In the genomic region with DNA sequence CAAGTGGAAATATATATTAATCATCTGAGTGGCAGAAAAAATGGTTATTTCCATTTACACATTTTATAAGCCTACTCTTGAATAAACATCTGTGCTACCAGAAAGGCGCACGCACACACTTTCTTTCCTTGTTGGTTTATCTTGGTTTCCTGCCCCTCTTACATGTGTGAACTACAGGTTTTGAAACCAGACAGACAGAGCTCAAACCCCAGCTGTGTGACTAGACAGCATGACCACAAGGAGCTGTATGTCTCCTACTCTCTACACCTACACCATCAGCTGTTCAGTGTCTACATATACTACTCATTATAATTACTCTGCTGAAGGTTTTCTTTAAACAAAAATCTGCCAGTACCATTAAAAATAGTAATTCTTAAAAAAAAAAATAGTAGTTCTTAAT, we compare ENCODE assay signal across 31 mouse cellular contexts. TPM values are rescaled to one million over a fixed set of nuclear protein-coding genes. Genes with fewer than 3 reads are reported as not detected.
DNase-seq lines count a peak whose midpoint lies in the region; ATAC-seq and TF ChIP-seq lines count a peak whose summit lies in the region.
"Had no signal": no experiment of that assay in that cellular context is flagged by ENCODE, and none has a peak within 500 bp of the region (broad histone marks: within the 10 kb centered on the region; RNA-seq: fewer than 3 reads in every experiment).

No protein-coding gene starts in this region.

- DNase-seq in thymus, adult 2 months = peak; percentile 26
- DNase-seq in thymus, adult 18-20 months = no peak
- peak; percentile 47 for DNase-seq in naive thymus-derived CD4-positive, alpha-beta T cell, adult 2 months (ENCODE audit: low read depth)
- peak; percentile 30 for DNase-seq in thymus, postnatal 4 days
- no peak for DNase-seq in yolk sac, embryonic 10.5 days (ENCODE audit: low spot score)
- no peak for DNase-seq in frontal cortex, postnatal 10 days (ENCODE audit: low spot score in 2 of 2)
- DNase-seq: adrenal gland, postnatal 25 days; cerebellum, adult 2 months; cerebellum, postnatal 14 days; gastrocnemius, postnatal 25 days; heart, adult 18-20 months; heart, postnatal 4 days; kidney, adult 2 months; kidney, postnatal 36 days; left cerebral cortex, postnatal 4 days; liver, postnatal 0 days; lung, postnatal 4 days; right cerebral cortex, postnatal 4 days had no signal

- H3K9ac ChIP-seq in intestine, postnatal 0 days (ENCODE audit: low read depth, low read length) = no peak overlapping the region
- H3K9ac ChIP-seq: embryonic facial prominence, embryonic 15.5 days; forebrain, embryonic 12.5 days; hindbrain, embryonic 13.5 days; liver, embryonic 12.5 days; liver, postnatal 0 days; midbrain, embryonic 13.5 days; neural tube, embryonic 12.5 days had no signal

- H3K4me3 ChIP-seq in thymus, adult 2 months (ENCODE audit: control insufficient read depth, insufficient read depth, low read length) = no peak overlapping the region
- H3K4me3 ChIP-seq in intestine, postnatal 0 days (ENCODE audit: low read depth, low read length) = no peak overlapping the region
- H3K4me3 ChIP-seq: embryonic facial prominence, embryonic 10.5 days; embryonic facial prominence, embryonic 15.5 days; forebrain, embryonic 12.5 days; hindbrain, embryonic 13.5 days; layer of hippocampus, adult 2 months; left cerebral cortex, adult 2 months; liver, embryonic 12.5 days; midbrain, embryonic 13.5 days; neural tube, embryonic 12.5 days had no signal

- H3K36me3 ChIP-seq in thymus, adult 2 months (ENCODE audit: control insufficient read depth, insufficient read depth, low read length) = peaks cover 16% of the 10 kb centered on the region
- peaks cover 45% of the 10 kb centered on the region for H3K36me3 ChIP-seq in intestine, postnatal 0 days (ENCODE audit: control insufficient read depth, insufficient read depth)

- H3K4me1 ChIP-seq in thymus, adult 2 months (replicated peaks; ENCODE audit: control insufficient read depth, insufficient read depth, low read length) = peaks cover 16% of the 10 kb centered on the region
- H3K4me1 ChIP-seq in intestine, postnatal 0 days (replicated peaks; ENCODE audit: control insufficient read depth, insufficient read depth, low read length) = no peaks in the 10 kb centered on the region
- H3K4me1 ChIP-seq: embryonic facial prominence, embryonic 15.5 days; liver, embryonic 12.5 days; midbrain, embryonic 13.5 days had no signal

- TF ChIP-seq POLR2A in thymus, adult 2 months (IDR thresholded peaks at IDR 0.05; ENCODE audit: control insufficient read depth, extremely low read depth, insufficient read depth, low read length, poor library complexity) = no peak

- ATAC-seq in activated CD4-positive, CD25-positive, alpha-beta regulatory T cell, adult 4 months = peak; percentile 69
- no peak for ATAC-seq in intestine, postnatal 0 days
- ATAC-seq: liver, embryonic 12.5 days; liver, postnatal 0 days; midbrain, embryonic 13.5 days; Patski had no signal

- H3K4me2 ChIP-seq in intestine, postnatal 0 days (replicated peaks; ENCODE audit: low read depth) = no peak overlapping the region
- H3K4me2 ChIP-seq: embryonic facial prominence, embryonic 15.5 days; forebrain, embryonic 12.5 days; heart, embryonic 11.5 days; hindbrain, embryonic 13.5 days; liver, embryonic 12.5 days; midbrain, embryonic 13.5 days; neural tube, embryonic 12.5 days had no signal

- no peaks in the 10 kb centered on the region for H3K9me3 ChIP-seq in intestine, postnatal 0 days (ENCODE audit: control insufficient read depth)
- H3K9me3 ChIP-seq: embryonic facial prominence, embryonic 10.5 days; embryonic facial prominence, embryonic 15.5 days; forebrain, embryonic 12.5 days; hindbrain, embryonic 13.5 days; liver, embryonic 12.5 days; midbrain, embryonic 13.5 days; neural tube, embryonic 12.5 days had no signal

- no peak for TF ChIP-seq CTCF in thymus, adult 2 months (IDR thresholded peaks at IDR 0.05; ENCODE audit: borderline replicate concordance, control insufficient read depth, extremely low read depth, insufficient read depth, low read length, poor library complexity)
- no peak for TF ChIP-seq CTCF in intestine, postnatal 0 days (IDR thresholded peaks at IDR 0.05; ENCODE audit: low read depth)

- H3K27me3 ChIP-seq in thymus, adult 2 months (ENCODE audit: control insufficient read depth, insufficient read depth, low read length) = no peaks in the 10 kb centered on the region
- H3K27me3 ChIP-seq in intestine, postnatal 0 days (replicated peaks; ENCODE audit: control insufficient read depth, insufficient read depth, low read length) = no peaks in the 10 kb centered on the region
- H3K27me3 ChIP-seq: embryonic facial prominence, embryonic 15.5 days; forebrain, embryonic 12.5 days; hindbrain, embryonic 13.5 days; liver, embryonic 12.5 days; midbrain, embryonic 13.5 days; neural tube, embryonic 12.5 days; Patski had no signal

- WGBS in thymus, adult 2 months = 6% methylated on average over 2 of the region's 2 CpGs
- 85% methylated on average over 2 of the region's 2 CpGs for WGBS in intestine, postnatal 0 days

- H3K27ac ChIP-seq in thymus, adult 2 months (ENCODE audit: control insufficient read depth, insufficient read depth, low read length) = no peak overlapping the region
- no peak overlapping the region for H3K27ac ChIP-seq in intestine, postnatal 0 days (ENCODE audit: low read depth, low read length)
- H3K27ac ChIP-seq: embryonic facial prominence, embryonic 10.5 days; embryonic facial prominence, embryonic 15.5 days; forebrain, embryonic 12.5 days; hindbrain, embryonic 13.5 days; layer of hippocampus, adult 2 months; left cerebral cortex, adult 2 months; liver, embryonic 12.5 days; midbrain, embryonic 13.5 days; neural tube, embryonic 12.5 days had no signal

RNA-seq across cellular contexts. Expression of a gene that starts 18.2 kb away (rescaled TPM):
- 16.6 and 21.4 TPM in 2 replicates for polyA plus RNA-seq in thymus, adult 2 months (2012; rRNA removed)
- polyA plus RNA-seq in activated CD4-positive, CD25-positive, alpha-beta regulatory T cell, adult 4 months (2017; shearing (Covaris generic)) = 10 to 100 TPM; 19.8 to 26.7 TPM
- 16.9 and 20.4 TPM in 2 replicates for polyA plus RNA-seq in intestine, postnatal 0 days (2015; fragmentation: Nextera tagmentation; extraction: Ambion mirVana)

RNA-seq across cellular contexts. Expression of a gene that starts 24.2 kb away (rescaled TPM):
- 37.3 and 50.9 TPM in 2 replicates for polyA plus RNA-seq in thymus, adult 2 months (2012; rRNA removed)
- 1 to 10 TPM; 3.0 to 5.6 TPM for polyA plus RNA-seq in activated CD4-positive, CD25-positive, alpha-beta regulatory T cell, adult 4 months (2017; shearing (Covaris generic))
- 13.5 and 14.7 TPM in 2 replicates for polyA plus RNA-seq in intestine, postnatal 0 days (2015; fragmentation: Nextera tagmentation; extraction: Ambion mirVana)

Comparison
In these comparisons a context has a peak if more than half of its experiments do, and no peak if none do; other contexts are left out.
1. DNase-seq: peak in thymus, adult 2 months (single experiment), naive thymus-derived CD4-positive, alpha-beta T cell, adult 2 months (single experiment) and thymus, postnatal 4 days (single experiment); none in thymus, adult 18-20 months (0 of 2), yolk sac, embryonic 10.5 days (single experiment) and frontal cortex, postnatal 10 days (0 of 2).